Mouse (Mus musculus) bone marrow macrophage, adult 2 months (primary cell): Measurements from ENCODE around the gene Tnf. TPM values are rescaled to one million over a fixed set of nuclear protein-coding genes. Genes with fewer than 3 reads are reported as not detected.

Experiments
- H3K27ac ChIP-seq: 2 replicates; pipeline ENCODE4 v1.5.1; 2012; ENCODE audit warnings: low read depth, low read length; ENCODE audit not compliant: insufficient read depth
- H3K4me1 ChIP-seq: 2 replicates; pipeline ENCODE4 v1.6.1; 2012; ENCODE audit warnings: low read length; ENCODE audit not compliant: control insufficient read depth, insufficient read depth
- H3K4me3 ChIP-seq: 2 replicates; pipeline ENCODE4 v1.5.1; 2012; ENCODE audit warnings: mild to moderate bottlenecking, low read length, moderate library complexity; ENCODE audit not compliant: insufficient read depth
- CTCF ChIP-seq: IDR thresholded peaks from 2 replicates; pipeline ENCODE4 v1.5.1; 2012; ENCODE audit warnings: low read depth, mild to moderate bottlenecking, low read length, moderate library complexity
- POLR2A ChIP-seq: IDR thresholded peaks from 2 replicates; pipeline ENCODE4 v1.6.1; 2012; ENCODE audit warnings: mild to moderate bottlenecking, low read depth, low read length, borderline replicate concordance
- polyA plus RNA-seq: library from polyadenylated mRNA; stranded (reverse); fragments of >200 nt; gene quantifications from 2 replicates; pipeline ENCODE4 v1.2.4, GENCODE M21; 2012; ENCODE audit not compliant: missing spikeins, insufficient read depth, insufficient read length

Tnf gene
- polyA plus RNA-seq, 1 experiment = 11.9 TPM

DNA sequence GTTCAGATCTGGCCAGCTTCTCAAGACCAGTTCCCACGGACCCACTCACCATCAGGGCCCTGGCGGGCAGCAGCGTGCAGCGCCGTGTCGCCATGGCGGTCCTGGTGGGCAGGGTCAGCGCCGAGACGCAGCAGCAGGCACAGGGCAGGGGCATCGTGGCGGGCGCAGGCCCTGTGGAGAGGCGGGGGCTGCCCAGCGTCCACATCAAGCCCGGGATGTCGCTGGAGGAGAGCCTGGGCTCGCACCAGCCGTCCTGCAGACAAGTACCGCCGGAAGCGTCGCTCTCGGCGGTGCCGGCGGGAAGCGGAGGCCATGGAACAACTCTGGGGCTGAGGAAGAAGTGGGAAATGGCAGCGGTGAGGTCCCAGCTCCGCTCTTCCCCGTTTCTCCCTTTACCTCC is 33.1 kb upstream of the Tnf start:
- TF ChIP-seq CTCF (no peak), POLR2A (no peak)
- peaks cover 30% of the 10 kb centered on the region for H3K4me1 ChIP-seq
- peak overlapping the region; percentile 87 for H3K4me3 ChIP-seq
- H3K27ac ChIP-seq = peak overlapping the region; percentile 92

DNA sequence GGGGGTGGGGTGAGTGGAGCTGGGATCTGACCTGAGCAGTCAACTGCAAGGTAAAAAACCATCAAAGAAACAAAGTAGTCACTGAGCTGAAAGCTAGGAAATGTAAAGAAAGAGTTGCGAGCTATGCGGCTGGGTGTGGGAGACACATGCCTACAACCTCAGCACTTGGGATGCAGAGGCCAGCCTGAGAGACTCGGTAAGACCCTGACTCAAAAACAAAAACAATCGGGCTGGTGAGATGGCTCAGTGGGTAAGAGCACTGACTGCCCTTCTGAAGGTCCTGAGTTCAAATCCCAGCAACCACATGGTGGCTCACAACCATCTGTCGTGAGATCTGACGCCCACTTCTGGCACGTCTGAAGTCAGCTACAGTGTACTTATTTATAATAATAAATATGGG is 32.3 kb upstream of the Tnf start:
- Histone ChIP-seq H3K27ac (peak overlapping the region; percentile 92), H3K4me1 (peaks cover 26% of the 10 kb centered on the region), H3K4me3 (peak overlapping the region; percentile 87)

DNA sequence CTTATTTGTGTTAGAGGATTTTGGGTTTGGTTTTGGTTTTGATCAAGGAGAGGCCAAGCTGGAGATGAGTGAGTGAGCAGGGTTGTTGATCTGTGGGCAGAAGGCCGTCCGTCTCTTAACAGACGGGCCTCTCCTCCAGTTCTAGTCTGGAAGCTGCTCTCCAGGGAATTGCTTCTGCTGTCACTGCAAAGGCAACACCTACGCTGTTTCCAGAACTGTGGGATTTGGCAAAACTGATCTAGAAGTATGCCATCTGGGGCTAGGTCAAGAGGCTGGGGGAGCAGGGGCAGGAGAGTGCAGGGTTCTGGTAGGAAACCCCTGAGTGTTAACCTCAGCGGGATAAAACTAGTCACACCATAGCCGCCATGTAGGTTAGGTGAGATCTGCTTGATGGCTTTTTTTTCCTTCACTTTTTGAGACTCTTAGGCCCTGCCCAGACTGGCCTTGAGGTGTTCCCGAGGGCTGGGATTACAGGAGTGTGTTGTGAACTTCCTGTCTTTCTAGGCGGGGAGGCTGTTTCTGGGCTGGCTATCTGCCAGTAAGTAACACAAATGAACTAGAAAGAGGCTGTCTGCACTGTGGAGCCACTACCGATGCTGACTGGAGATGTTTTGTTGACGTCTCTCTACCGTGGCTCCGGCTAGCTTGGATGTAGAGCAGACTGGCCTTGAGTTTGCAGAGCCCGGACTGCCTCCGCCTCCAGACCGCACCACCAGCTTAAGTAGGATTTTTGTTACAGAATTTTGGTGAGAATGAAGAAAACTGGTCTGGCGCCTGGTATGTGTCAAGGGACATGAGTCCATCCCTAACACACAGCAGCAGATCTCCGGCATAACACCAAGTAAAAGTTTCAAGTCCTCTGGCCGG is 31.5 kb upstream of the Tnf start, which contains the start of gene Atp6v1g2:
Atp6v1g2 (plus strand) TSS at position 547 of the 867 bp plus-strand sequence.
- peak within 1 kb of the TSS; percentile 87 for H3K4me3 ChIP-seq
- TF ChIP-seq CTCF (no peak), POLR2A (no peak)
- H3K4me1 ChIP-seq = peaks cover 26% of the 10 kb centered on the region
- H3K27ac ChIP-seq = peak within 1 kb of the TSS; percentile 92

DNA sequence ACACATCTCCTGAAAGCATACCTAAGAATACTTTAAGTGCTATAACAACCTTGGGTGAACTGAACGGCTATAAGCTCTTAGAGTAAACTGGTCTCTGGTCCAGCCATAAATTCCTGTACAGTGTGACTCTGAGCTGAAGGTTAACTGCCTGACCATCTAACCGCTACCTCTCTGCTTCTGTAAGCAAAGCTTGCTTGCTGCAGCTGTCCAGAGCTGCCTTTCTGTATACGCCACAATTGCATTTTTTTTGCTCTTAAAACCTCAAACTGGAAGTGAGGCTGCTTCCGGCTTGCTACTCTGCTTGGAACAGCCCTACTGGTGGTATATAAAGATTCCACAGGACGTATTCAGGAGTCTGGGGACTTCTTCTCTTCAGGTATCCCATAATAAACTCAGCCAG is 30.9 kb upstream of the Tnf start:
- Histone ChIP-seq H3K4me1 (peaks cover 31% of the 10 kb centered on the region), H3K4me3 (no peak overlapping the region), H3K27ac (peak overlapping the region; percentile 92)
- no peak for TF ChIP-seq CTCF
- TF ChIP-seq POLR2A = no peak

DNA sequence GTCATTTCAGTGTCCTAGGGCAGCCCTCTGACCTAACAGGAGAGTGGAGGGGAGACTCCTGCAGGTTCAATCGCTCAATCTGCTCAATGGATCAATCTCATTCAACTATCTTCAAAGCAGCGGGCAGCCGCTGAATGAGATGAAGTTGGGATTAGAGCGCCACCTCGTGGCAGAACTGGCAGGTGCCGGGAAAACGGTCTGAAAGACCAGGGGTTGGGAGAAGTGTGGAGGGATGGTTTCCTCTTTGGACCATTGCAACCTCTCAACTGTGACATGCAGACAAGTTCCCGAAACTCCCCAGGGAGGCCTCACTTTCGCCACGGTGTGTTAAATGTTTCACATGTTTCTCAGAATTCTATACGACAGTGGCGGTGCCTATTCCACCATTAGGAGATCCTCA is 30.2 kb upstream of the Tnf start:
- TF ChIP-seq POLR2A = no peak
- peak; percentile 97 for TF ChIP-seq CTCF
- peak overlapping the region; percentile 20 for H3K4me3 ChIP-seq
- H3K27ac ChIP-seq = peak overlapping the region; percentile 92
- peaks cover 31% of the 10 kb centered on the region for H3K4me1 ChIP-seq

DNA sequence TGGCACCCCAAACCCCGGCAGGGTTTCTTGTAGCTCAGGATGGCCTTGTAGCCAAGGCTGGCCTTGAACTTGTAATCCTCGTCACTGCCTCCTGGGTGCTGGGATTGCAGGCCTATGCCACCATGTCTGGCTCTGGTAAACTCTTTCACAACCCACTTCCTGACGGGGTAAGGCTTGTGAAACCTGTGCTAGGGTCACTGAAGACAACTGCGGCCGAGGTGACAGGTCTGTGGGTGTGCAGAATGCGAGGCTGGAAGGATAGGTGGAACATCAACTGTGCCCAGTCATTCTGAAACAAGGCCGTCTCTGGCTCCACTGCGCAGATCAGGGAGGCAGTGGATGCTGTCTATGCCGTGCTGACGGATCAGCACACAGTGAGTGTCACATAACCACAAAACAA is 29.2 kb upstream of the Tnf start:
- Histone ChIP-seq H3K4me3 (no peak overlapping the region), H3K27ac (no peak overlapping the region), H3K4me1 (peaks cover 35% of the 10 kb centered on the region)
- TF ChIP-seq CTCF = no peak
- TF ChIP-seq POLR2A = no peak

DNA sequence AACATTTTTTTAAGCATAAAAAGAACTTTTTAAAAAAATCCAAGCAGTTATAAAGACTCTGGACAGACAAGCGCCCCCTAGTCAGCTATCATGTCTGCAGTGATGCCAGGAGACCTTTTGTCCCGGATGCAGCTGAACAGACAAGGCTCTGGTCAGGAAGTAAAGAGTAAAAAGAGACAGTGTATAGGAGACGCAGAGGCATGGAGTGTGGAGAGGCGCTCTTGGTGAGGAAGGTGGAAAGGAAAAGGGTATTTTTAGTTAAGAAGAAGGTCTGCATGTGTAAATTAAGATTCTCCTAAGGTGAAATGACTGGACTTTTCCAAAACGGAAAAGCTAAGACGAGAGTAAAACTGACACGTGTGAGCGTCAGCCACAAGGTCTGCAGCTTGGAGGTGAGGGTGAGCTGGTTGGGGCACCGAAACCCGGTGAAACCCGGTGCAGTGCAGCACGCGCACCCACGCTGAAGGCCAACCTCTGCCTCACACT is 24.8 kb upstream of the Tnf start:
- Histone ChIP-seq H3K4me1 (peaks cover 38% of the 10 kb centered on the region), H3K27ac (no peak overlapping the region), H3K4me3 (no peak overlapping the region)
- no peak for TF ChIP-seq POLR2A
- no peak for TF ChIP-seq CTCF

DNA sequence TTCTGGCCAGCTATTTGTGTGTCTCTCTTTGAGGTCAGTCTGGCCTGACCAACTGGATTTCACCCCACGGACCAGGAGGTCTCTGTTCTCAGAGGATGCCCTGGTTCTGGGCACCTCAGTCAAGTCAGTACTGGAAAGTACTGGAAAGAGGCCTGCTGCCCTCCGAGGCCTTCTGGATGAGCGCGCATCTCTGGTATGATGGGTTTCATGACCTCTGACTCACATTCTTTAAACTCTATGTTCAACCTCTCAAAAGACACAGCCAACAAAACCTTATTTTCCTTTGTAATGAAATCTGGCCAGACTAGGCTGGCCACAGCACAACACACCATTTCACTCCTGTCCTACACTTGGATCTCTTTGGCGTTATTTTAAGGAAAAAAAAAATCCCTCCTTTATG is 23.6 kb upstream of the Tnf start:
- no peak for TF ChIP-seq POLR2A
- TF ChIP-seq CTCF = no peak
- Histone ChIP-seq H3K27ac (no peak overlapping the region), H3K4me3 (no peak overlapping the region), H3K4me1 (peaks cover 35% of the 10 kb centered on the region)

DNA sequence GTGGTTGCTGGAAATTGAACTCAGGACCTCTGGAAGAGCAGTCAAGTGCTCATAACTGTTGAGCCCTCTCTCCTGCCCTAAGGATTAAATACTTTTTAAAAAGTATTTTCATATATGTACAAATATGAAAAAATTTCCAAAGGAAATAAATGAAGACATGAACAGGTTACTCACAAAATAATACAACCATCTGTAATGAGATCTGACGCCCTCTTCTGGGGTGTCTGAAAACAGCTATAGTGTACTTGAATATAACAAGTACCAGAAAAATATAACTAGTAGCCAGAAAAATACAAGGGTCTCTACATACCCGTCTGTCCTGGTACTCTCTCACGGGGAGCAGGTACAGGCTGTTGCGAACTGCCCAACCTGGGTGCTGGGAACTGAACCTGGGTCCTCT is 22.8 kb upstream of the Tnf start:
- no peak overlapping the region for H3K4me3 ChIP-seq
- no peak for TF ChIP-seq POLR2A
- H3K27ac ChIP-seq = no peak overlapping the region
- H3K4me1 ChIP-seq = peaks cover 43% of the 10 kb centered on the region

DNA sequence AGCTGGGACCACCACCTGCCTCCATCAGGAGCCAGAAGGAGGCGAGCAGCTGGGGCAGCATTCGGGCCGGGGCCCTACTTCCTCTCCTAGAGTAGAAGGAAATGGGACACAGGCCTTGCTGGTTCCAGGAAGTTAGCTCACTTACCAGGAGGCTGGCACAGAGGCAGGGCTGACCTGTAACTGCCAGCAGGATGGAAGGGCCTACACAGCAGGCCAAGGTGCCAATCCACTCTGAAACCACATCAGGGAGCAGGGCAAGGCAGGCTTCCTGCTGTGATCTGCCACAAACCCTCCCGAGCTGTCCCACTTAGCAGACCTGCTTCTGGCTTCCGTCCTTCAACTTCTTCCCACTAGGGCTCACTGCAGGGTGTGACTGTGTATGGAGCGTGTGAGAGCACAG is 20.5 kb upstream of the Tnf start:
- Histone ChIP-seq H3K4me1 (peaks cover 55% of the 10 kb centered on the region), H3K27ac (peak overlapping the region; percentile 69), H3K4me3 (no peak overlapping the region)
- TF ChIP-seq CTCF (no peak), POLR2A (no peak)
